Mouse (Mus musculus) forebrain, embryonic 14.5 days (tissue): ENCODE results near the gene Arl8b. TPM values are rescaled to one million over a fixed set of nuclear protein-coding genes. Genes with fewer than 3 reads are reported as not detected.

Experiments
- ATAC-seq: fragments of 200-750 bp; cut with Nextera tagmentation; 2 replicates; pipeline ENCODE4 v1.8.0; 2017; ENCODE audit warnings: mild to moderate bottlenecking, moderate library complexity
- DNase-seq: peaks from one replicate; pipeline ENCODE4 v3.0.0-alpha.2; 2015; ENCODE audit warnings: low spot score
- H3K27ac ChIP-seq: fragments of 300-500 bp; sonication (generic); 2 replicates; pipeline ENCODE4 v1.5.1; 2014; ENCODE audit warnings: low read depth, mild to moderate bottlenecking, control low read depth, low read length, moderate library complexity
- H3K27me3 ChIP-seq: fragments of 300-500 bp; sonication (generic); replicated peaks from 2 replicates; pipeline ENCODE4 v1.6.1; 2014; ENCODE audit warnings: low read length, control low read depth, mixed read lengths; ENCODE audit not compliant: control insufficient read depth, insufficient read depth
- H3K36me3 ChIP-seq: fragments of 300-500 bp; sonication (generic); 2 replicates; pipeline ENCODE4 v1.6.1; 2014; ENCODE audit warnings: low read length, control low read depth; ENCODE audit not compliant: control insufficient read depth, insufficient read depth
- H3K4me1 ChIP-seq: fragments of 300-500 bp; sonication (generic); 2 replicates; pipeline ENCODE4 v1.6.1; 2014; ENCODE audit warnings: antibody characterized with exemption, low read length, control low read depth; ENCODE audit not compliant: control insufficient read depth, insufficient read depth
- H3K4me2 ChIP-seq: fragments of 300-500 bp; sonication (generic); 2 replicates; pipeline ENCODE4 v1.6.1; 2014; ENCODE audit warnings: mild to moderate bottlenecking, control low read depth, low read length
- H3K4me3 ChIP-seq: fragments of 300-500 bp; sonication (generic); 2 replicates; pipeline ENCODE4 v1.5.1; 2014; ENCODE audit warnings: low read depth, low read length, control low read depth
- H3K9ac ChIP-seq: fragments of 300-500 bp; sonication (generic); 2 replicates; pipeline ENCODE4 v1.6.1; 2014; ENCODE audit warnings: mild to moderate bottlenecking, low read length, control low read depth, moderate library complexity
- H3K9me3 ChIP-seq: fragments of 300-500 bp; sonication (generic); replicated peaks from 2 replicates; pipeline ENCODE4 v1.6.1; 2016; ENCODE audit warnings: low read length, control low read depth, mixed read lengths; ENCODE audit not compliant: control insufficient read depth
- WGBS: fragments of 180-500 bp; shearing (Covaris S2); extraction: QIAGEN DNeasy Blood & Tissue Kit; methylation state at CpG from one replicate; pipeline ENCODE4 v1.1.7; 2014; 5-methylcytosine and 5-hydroxymethylcytosine counted together
- polyA plus RNA-seq: library from polyadenylated mRNA; unstranded; fragments of >200 nt; fragmentation: Nextera tagmentation; extraction: Ambion mirVana; gene quantifications from 2 replicates; pipeline ENCODE4 v1.2.1, GENCODE M21; 2014

Arl8b gene
- polyA plus RNA-seq, 1 experiment from 2014 or later, result 93.8 TPM

GRCm38 (mm10) chr6:108805194-108805593 lies 22.3 kb downstream of the Arl8b start:
- Histone ChIP-seq H3K4me1 (peaks cover 7% of the 10 kb centered on the region), H3K9me3 (no peaks in the 10 kb centered on the region), H3K4me2 (no peak overlapping the region), H3K9ac (no peak overlapping the region), H3K4me3 (no peak overlapping the region), H3K27me3 (no peaks in the 10 kb centered on the region), H3K27ac (peak overlapping the region; percentile 31; the same call in 1 of the 2 replicates), H3K36me3 (no peaks in the 10 kb centered on the region)
- ATAC-seq (peak; percentile 80; the same call in 1 of the 2 replicates), DNase-seq (peak; percentile 61)
- WGBS, result 42% methylated on average over 1 of the region's 1 CpGs

DNA sequence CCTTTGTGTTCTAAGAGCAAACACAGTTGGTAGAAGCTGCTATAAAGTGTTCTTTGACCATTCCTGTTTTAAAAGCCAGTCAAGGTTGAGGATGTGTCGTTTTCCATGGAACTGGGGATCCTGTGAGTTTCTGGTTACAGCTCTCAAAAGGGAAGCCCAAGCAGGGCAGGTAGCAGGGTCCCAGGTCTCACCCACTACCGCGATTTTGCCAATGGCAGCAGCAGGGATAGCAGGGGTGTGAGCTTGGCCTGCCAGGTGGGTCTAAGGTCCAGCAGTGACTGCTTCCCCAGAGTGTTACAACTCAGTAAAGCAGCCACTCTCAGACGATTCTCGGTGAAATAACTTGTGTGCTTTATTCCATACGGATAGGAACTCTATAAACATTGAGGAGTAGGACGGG lies 23.0 kb downstream of the Arl8b start:
- H3K27ac ChIP-seq, result peak overlapping the region; percentile 31; the same call in 1 of the 2 replicates

GRCm38 (mm10) chr6:108807446-108807845 lies 24.5 kb downstream of the Arl8b start:
- no peak for DNase-seq

More for the DNA sequence above, 23.0 kb downstream of the Arl8b start:
- Histone ChIP-seq H3K9ac (no peak overlapping the region), H3K9me3 (no peaks in the 10 kb centered on the region), H3K4me3 (no peak overlapping the region), H3K4me2 (no peak overlapping the region), H3K36me3 (no peaks in the 10 kb centered on the region), H3K4me1 (peaks cover 7% of the 10 kb centered on the region), H3K27me3 (no peaks in the 10 kb centered on the region)
- 86% methylated on average over 7 of the region's 7 CpGs for WGBS
- ATAC-seq (no peak), DNase-seq (no peak)

DNA sequence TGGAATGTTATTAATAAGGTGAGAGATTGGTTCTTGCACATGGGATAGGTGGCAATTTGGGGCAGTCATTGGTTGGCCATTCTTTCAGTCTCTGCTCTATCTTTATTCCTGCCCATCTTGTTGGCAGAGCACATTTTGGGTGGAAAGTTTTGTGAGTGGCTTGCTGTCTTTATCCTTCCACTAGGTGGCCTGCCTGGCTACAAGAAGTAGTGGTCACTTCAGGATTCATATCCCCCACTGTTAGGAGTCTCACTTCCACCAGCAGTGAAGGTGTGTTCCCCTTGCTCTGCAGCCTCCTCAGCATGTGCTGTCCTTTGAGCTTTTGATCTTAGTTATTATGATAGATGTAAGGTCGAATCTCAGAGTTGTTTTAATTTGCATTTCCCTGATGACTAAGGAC lies 25.9 kb downstream of the Arl8b start:
- no peak overlapping the region for H3K4me3 ChIP-seq
- ATAC-seq, result no peak
- no peak overlapping the region for H3K27ac ChIP-seq
- H3K36me3 ChIP-seq, result no peaks in the 10 kb centered on the region
- H3K27me3 ChIP-seq, result no peaks in the 10 kb centered on the region
- DNase-seq, result no peak
- H3K4me1 ChIP-seq, result peaks cover 7% of the 10 kb centered on the region
- H3K9me3 ChIP-seq, result no peaks in the 10 kb centered on the region
- H3K9ac ChIP-seq, result no peak overlapping the region
- H3K4me2 ChIP-seq, result no peak overlapping the region
- WGBS, result 87% methylated on average over 1 of the region's 1 CpGs

More at GRCm38 (mm10) chr6:108807446-108807845, 24.5 kb downstream of the Arl8b start:
- WGBS, result 75% methylated on average over 3 of the region's 3 CpGs
- peaks cover 7% of the 10 kb centered on the region for H3K4me1 ChIP-seq
- H3K9ac ChIP-seq, result no peak overlapping the region
- H3K4me3 ChIP-seq, result no peak overlapping the region
- H3K36me3 ChIP-seq, result no peaks in the 10 kb centered on the region
- no peak for ATAC-seq
- H3K27me3 ChIP-seq, result no peaks in the 10 kb centered on the region
- no peak overlapping the region for H3K27ac ChIP-seq
- H3K4me2 ChIP-seq, result no peak overlapping the region
- no peaks in the 10 kb centered on the region for H3K9me3 ChIP-seq

DNA sequence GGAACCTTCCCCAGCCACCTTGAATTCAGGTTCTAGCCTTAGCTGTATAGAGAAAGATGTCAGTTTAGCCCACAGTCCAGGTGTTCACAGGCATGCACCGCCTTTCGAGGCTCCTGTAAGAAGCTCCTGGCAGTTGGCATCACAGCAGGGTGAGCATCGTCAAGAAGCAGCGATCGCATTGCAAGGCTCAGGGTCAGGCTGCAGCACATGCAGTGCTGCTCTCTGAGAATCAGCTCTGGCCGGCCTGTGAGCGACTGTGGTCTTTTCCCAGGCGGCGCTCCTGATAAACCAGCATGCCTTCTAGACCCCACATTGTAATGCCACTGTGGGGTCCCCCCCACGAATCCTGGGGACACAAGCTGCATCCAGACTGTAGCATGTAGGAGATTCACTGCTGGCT lies 27.3 kb downstream of the Arl8b start:
- no peak for ATAC-seq
- H3K9me3 ChIP-seq, result no peaks in the 10 kb centered on the region
- H3K4me2 ChIP-seq, result no peak overlapping the region
- WGBS, result 64% methylated on average over 10 of the region's 10 CpGs
- no peak overlapping the region for H3K27ac ChIP-seq
- no peak overlapping the region for H3K4me3 ChIP-seq
- no peak overlapping the region for H3K9ac ChIP-seq
- peaks cover 4% of the 10 kb centered on the region for H3K4me1 ChIP-seq
- DNase-seq, result no peak
- H3K36me3 ChIP-seq, result peaks cover 5% of the 10 kb centered on the region; the same call in 1 of the 2 replicates
- no peaks in the 10 kb centered on the region for H3K27me3 ChIP-seq

- H3K4me3 ChIP-seq, result no peak overlapping the region
- H3K36me3 ChIP-seq, result peaks cover 11% of the 10 kb centered on the region; the same call in 1 of the 2 replicates
- 90% methylated on average over 2 of the region's 2 CpGs for WGBS
- DNase-seq (no peak), ATAC-seq (no peak)
- no peaks in the 10 kb centered on the region for H3K4me1 ChIP-seq
- no peaks in the 10 kb centered on the region for H3K9me3 ChIP-seq
- H3K27me3 ChIP-seq, result no peaks in the 10 kb centered on the region
- H3K4me2 ChIP-seq, result no peak overlapping the region
- no peak overlapping the region for H3K9ac ChIP-seq
- no peak overlapping the region for H3K27ac ChIP-seq
Measured at GRCm38 (mm10) chr6:108812134-108812533, 29.2 kb downstream of the Arl8b start.

DNA sequence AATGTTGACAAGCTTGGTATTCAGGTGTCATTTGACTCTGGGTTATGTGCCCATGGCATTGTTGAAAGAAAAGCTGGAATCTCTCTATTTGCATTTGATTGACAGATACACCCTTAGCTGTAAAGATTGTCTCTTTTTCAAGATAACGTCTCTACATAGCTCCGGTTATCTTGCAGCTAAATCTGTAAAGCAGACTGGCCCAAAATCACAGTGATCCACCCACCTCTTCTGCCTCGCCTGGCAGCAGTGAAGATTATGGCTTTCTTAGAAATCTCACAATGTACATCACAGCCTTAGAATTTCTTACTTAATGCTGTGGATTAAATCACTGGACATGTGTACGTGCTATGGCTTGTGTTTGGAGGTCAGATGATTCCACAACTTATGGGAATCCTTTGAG lies 34.6 kb downstream of the Arl8b start:
- Histone ChIP-seq H3K4me1 (no peaks in the 10 kb centered on the region), H3K27ac (no peak overlapping the region), H3K36me3 (peaks cover 50% of the 10 kb centered on the region), H3K27me3 (no peaks in the 10 kb centered on the region), H3K4me2 (no peak overlapping the region), H3K4me3 (no peak overlapping the region), H3K9me3 (no peaks in the 10 kb centered on the region), H3K9ac (no peak overlapping the region)
- ATAC-seq (no peak), DNase-seq (no peak)
- 85% methylated on average over 4 of the region's 4 CpGs for WGBS

GRCm38 (mm10) chr6:108824816-108825545 lies 42.1 kb downstream of the Arl8b start:
- Histone ChIP-seq H3K9me3 (no peaks in the 10 kb centered on the region), H3K4me3 (no peak overlapping the region), H3K36me3 (peaks cover 37% of the 10 kb centered on the region), H3K27ac (no peak overlapping the region), H3K4me1 (peaks cover 8% of the 10 kb centered on the region), H3K9ac (no peak overlapping the region), H3K27me3 (no peaks in the 10 kb centered on the region), H3K4me2 (no peak overlapping the region)
- 87% methylated on average over 7 of the region's 7 CpGs for WGBS
- ATAC-seq, result no peak
- no peak for DNase-seq

- Histone ChIP-seq H3K36me3 (peaks cover 30% of the 10 kb centered on the region), H3K4me1 (peaks cover 10% of the 10 kb centered on the region), H3K9me3 (no peaks in the 10 kb centered on the region), H3K4me3 (no peak overlapping the region), H3K27ac (no peak overlapping the region), H3K4me2 (no peak overlapping the region), H3K27me3 (no peaks in the 10 kb centered on the region), H3K9ac (no peak overlapping the region)
- 82% methylated on average over 3 of the region's 3 CpGs for WGBS
- ATAC-seq (no peak), DNase-seq (no peak)
Measured at GRCm38 (mm10) chr6:108826070-108826469, 43.2 kb downstream of the Arl8b start.
